Comparison of ENCODE assay signal across 23 mouse cellular contexts in the genomic region with DNA sequence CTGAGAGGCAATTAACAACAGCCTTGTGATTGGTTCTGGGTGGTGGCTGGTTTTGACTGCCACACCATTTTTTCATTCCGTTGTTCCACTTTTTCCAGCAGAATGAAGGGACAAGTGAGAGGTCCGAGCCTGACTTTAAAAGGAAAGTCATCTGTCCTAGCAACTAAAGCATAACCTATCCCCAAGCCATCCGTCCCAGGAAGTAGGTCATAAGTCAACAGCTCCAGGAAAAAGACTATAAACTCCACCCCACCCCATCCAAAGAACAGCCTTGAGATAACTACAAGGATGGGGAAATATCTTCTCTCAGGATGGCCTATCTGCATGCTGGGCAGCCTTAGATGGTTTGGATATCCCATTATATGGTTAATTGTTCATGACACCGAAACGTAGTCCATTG.
"Had no signal": no experiment of that assay in that cellular context is flagged by ENCODE, and none has a peak within 500 bp of the region (broad histone marks: within the 10 kb centered on the region; RNA-seq: fewer than 3 reads in every experiment).

No protein-coding gene starts in this region.

- H3K9ac ChIP-seq: limb, embryonic 12.5 days; limb, embryonic 13.5 days; limb, embryonic 15.5 days; liver, embryonic 12.5 days; liver, embryonic 13.5 days; liver, embryonic 14.5 days; liver, embryonic 15.5 days; liver, postnatal 0 days; lung, embryonic 14.5 days; lung, embryonic 15.5 days; midbrain, embryonic 12.5 days; midbrain, embryonic 13.5 days; midbrain, embryonic 15.5 days; neural tube, embryonic 12.5 days had no signal

- H3K4me2 ChIP-seq: limb, embryonic 12.5 days; limb, embryonic 13.5 days; limb, embryonic 15.5 days; liver, embryonic 11.5 days; liver, embryonic 12.5 days; liver, embryonic 13.5 days; liver, embryonic 15.5 days; lung, embryonic 14.5 days; lung, embryonic 15.5 days; midbrain, embryonic 11.5 days; midbrain, embryonic 12.5 days; midbrain, embryonic 13.5 days; midbrain, embryonic 15.5 days; neural tube, embryonic 12.5 days had no signal

- H3K4me1 ChIP-seq: liver, embryonic 12.5 days; liver, embryonic 13.5 days; liver, embryonic 15.5 days; lung, embryonic 15.5 days; megakaryocyte, embryonic 14.5 days; midbrain, embryonic 15.5 days had no signal

- H3K4me3 ChIP-seq: limb, embryonic 10.5 days; limb, embryonic 12.5 days; limb, embryonic 13.5 days; limb, embryonic 15.5 days; liver, embryonic 12.5 days; liver, embryonic 13.5 days; liver, embryonic 15.5 days; lung, embryonic 15.5 days; megakaryocyte, embryonic 14.5 days; midbrain, embryonic 10.5 days; midbrain, embryonic 12.5 days; midbrain, embryonic 13.5 days; midbrain, embryonic 15.5 days; myocyte; neural tube, embryonic 12.5 days had no signal

- H3K9me3 ChIP-seq: limb, embryonic 10.5 days; limb, embryonic 12.5 days; limb, embryonic 13.5 days; limb, embryonic 15.5 days; liver, embryonic 12.5 days; liver, embryonic 13.5 days; liver, embryonic 15.5 days; lung, embryonic 15.5 days; megakaryocyte, embryonic 14.5 days; midbrain, embryonic 10.5 days; midbrain, embryonic 12.5 days; midbrain, embryonic 13.5 days; midbrain, embryonic 15.5 days; neural tube, embryonic 12.5 days had no signal

- H3K27ac ChIP-seq: limb, embryonic 10.5 days; limb, embryonic 12.5 days; limb, embryonic 13.5 days; limb, embryonic 15.5 days; liver, embryonic 12.5 days; liver, embryonic 13.5 days; liver, embryonic 14.5 days; liver, embryonic 15.5 days; lung, embryonic 15.5 days; macrophage; midbrain, embryonic 10.5 days; midbrain, embryonic 12.5 days; midbrain, embryonic 13.5 days; midbrain, embryonic 15.5 days; neural tube, embryonic 12.5 days had no signal

- ATAC-seq: liver, embryonic 12.5 days; liver, postnatal 0 days; lung, postnatal 0 days; midbrain, embryonic 13.5 days; midbrain, embryonic 15.5 days; midbrain, embryonic 16.5 days had no signal

- H3K36me3 ChIP-seq: limb, embryonic 10.5 days; limb, embryonic 12.5 days; limb, embryonic 13.5 days; limb, embryonic 15.5 days; liver, embryonic 12.5 days; liver, embryonic 13.5 days; liver, embryonic 15.5 days; lung, embryonic 15.5 days; midbrain, embryonic 10.5 days; midbrain, embryonic 12.5 days; midbrain, embryonic 13.5 days; midbrain, embryonic 15.5 days; neural tube, embryonic 12.5 days had no signal

- H3K27me3 ChIP-seq: limb, embryonic 12.5 days; limb, embryonic 13.5 days; limb, embryonic 15.5 days; liver, embryonic 12.5 days; liver, embryonic 13.5 days; liver, embryonic 15.5 days; lung, embryonic 15.5 days; megakaryocyte, embryonic 14.5 days; midbrain, embryonic 12.5 days; midbrain, embryonic 13.5 days; midbrain, embryonic 15.5 days; neural tube, embryonic 12.5 days had no signal
